Mouse (Mus musculus) CH12.LX (cell line): ENCODE data around the gene Zfp62.

ENCODE experiments used
- CHD2 ChIP-seq: IDR thresholded peaks from 2 replicates; pipeline ENCODE4 v1.6.1; 2011; ENCODE audit warnings: low read length, improper control_type of control experiment
- CTCF ChIP-seq, 2 experiments: IDR thresholded peaks in 1 of 2; conservative IDR thresholded peaks in 1 of 2; 2 replicates each; pipeline ENCODE4 v1.5.1; 2011 to 2012; ENCODE audit warnings: low read depth in 2 of 2, low read length in 2 of 2, improper control_type of control experiment in 1 of 2, inconsistent platforms in 1 of 2, mild to moderate bottlenecking in 1 of 2, moderate library complexity in 1 of 2
- E2F4 ChIP-seq: IDR thresholded peaks from 2 replicates; pipeline ENCODE4 v1.6.1; 2011; ENCODE audit warnings: low read depth, low read length, improper control_type of control experiment; ENCODE audit not compliant: insufficient replicate concordance
- GABPA ChIP-seq: IDR thresholded peaks from 2 replicates; pipeline ENCODE4 v1.6.1; 2012; ENCODE audit warnings: low read depth, low read length, improper control_type of control experiment, inconsistent platforms; ENCODE audit not compliant: insufficient replicate concordance
- MAFK ChIP-seq: IDR thresholded peaks from 2 replicates; pipeline ENCODE4 v1.6.1; 2011; ENCODE audit warnings: low read length, improper control_type of control experiment; ENCODE audit not compliant: insufficient replicate concordance

DNA sequence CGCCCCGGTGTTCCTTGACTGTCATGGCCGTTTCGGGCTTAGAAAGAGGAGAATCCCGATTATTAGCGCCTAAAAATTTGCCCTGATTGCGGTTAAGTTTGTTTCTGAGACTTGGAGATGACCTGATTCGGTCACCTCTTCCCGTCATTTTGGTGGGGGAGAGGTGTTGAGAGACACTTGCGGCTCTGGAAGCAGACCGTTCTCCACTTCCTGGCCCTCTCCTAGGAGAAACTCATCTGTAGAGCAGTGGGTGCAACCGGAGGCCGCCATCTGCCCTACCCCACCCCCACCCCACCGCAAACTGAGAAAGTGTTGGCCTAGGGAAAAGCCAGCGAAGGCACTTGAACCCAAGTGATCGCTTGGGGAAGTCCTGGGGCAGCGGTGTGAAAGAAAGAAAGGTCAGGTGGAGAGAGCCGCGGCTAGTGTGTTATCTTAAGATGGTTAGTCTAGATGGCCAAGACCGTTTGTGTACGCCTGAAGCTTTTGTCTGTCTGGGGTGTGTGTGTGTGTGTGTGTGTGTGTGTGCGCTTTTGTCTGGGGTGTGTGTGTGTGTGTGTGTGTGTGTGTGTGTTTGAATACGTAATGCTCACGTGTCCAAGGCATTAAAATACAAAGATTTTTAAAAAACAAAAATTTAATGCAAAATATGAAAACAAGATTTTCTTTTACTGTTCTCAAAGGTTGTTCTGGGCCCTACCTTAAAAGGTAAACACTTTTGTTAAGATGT lies 842 bp downstream of the Zfp62 start:
- TF ChIP-seq MAFK (peak; percentile 5; the same call in 1 of the 2 replicates), E2F4 (0 out of 2 replicates have a peak, but pooled peaks have one; percentile 7), GABPA (no peak), CTCF (conservative IDR thresholded peaks at IDR 0.05 in 1 of 2, IDR thresholded peaks at IDR 0.05 in 1 of 2; ENCODE audit: low read depth in 2 of 2, low read length in 2 of 2) (no peak), CHD2 (peak; percentile 59)
